Mouse (Mus musculus) liver, adult 2 months (tissue): ENCODE measurements at regions not wholly inside any gene's neighbourhood (a gene's known extent, or its start where the extent isn't known, plus 50 kb on each side); places are given as distances from the start of the nearest gene placed in this dataset.

Experiments used
- DNase-seq: peaks from one replicate; pipeline ENCODE4 v3.0.0-alpha.2; 2011; ENCODE audit warnings: low read depth, low spot score; ENCODE audit errors: extremely low read depth
- H3K27ac ChIP-seq: fragments of 200-500 bp; replicated peaks from 2 replicates; pipeline ENCODE4 v1.5.1; 2012; ENCODE audit warnings: low read depth, mild to moderate bottlenecking, control low read depth, inconsistent platforms, low read length; ENCODE audit not compliant: insufficient read depth
- H3K27me3 ChIP-seq: fragments of 200-500 bp; 2 replicates; pipeline ENCODE4 v1.6.1; 2012; ENCODE audit warnings: mild to moderate bottlenecking, moderate library complexity, low read length, inconsistent platforms; ENCODE audit not compliant: control insufficient read depth, insufficient read depth
- H3K36me3 ChIP-seq: fragments of 200-500 bp; 2 replicates; pipeline ENCODE4 v1.6.1; 2012; ENCODE audit warnings: low read length, inconsistent platforms; ENCODE audit not compliant: control insufficient read depth, insufficient read depth
- H3K4me1 ChIP-seq: fragments of 200-500 bp; 2 replicates; pipeline ENCODE4 v1.6.1; 2011; ENCODE audit warnings: low read length; ENCODE audit not compliant: control insufficient read depth, insufficient read depth
- H3K4me3 ChIP-seq: fragments of 200-500 bp; 2 replicates; pipeline ENCODE4 v1.5.1; 2011; ENCODE audit warnings: low read depth, mild to moderate bottlenecking, control low read depth, low read length, moderate library complexity; ENCODE audit not compliant: insufficient read depth
- H3K79me2 ChIP-seq: fragments of 200-500 bp; 2 replicates; pipeline ENCODE4 v1.6.1; 2012; ENCODE audit warnings: inconsistent platforms, mild to moderate bottlenecking, low read length, moderate library complexity; ENCODE audit not compliant: control insufficient read depth, insufficient read depth
- H3K9ac ChIP-seq: fragments of 200-500 bp; 2 replicates; pipeline ENCODE4 v1.6.1; 2012; ENCODE audit warnings: low read depth, mild to moderate bottlenecking, control low read depth, inconsistent platforms, low read length
- CTCF ChIP-seq: fragments of 200-500 bp; IDR thresholded peaks from 2 replicates; pipeline ENCODE4 v1.5.1; 2011; ENCODE audit warnings: low read depth, low read length, control low read depth
- POLR2A ChIP-seq: fragments of 200-500 bp; IDR thresholded peaks from 2 replicates; pipeline ENCODE4 v1.6.1; 2011; ENCODE audit warnings: low read length, control low read depth; ENCODE audit not compliant: insufficient read depth; ENCODE audit errors: extremely low read depth
- WGBS: fragments of 180-500 bp; shearing (Covaris S2); methylation state at CpG from one replicate; pipeline ENCODE4 v1.1.7; 2018; 5-methylcytosine and 5-hydroxymethylcytosine counted together

DNA sequence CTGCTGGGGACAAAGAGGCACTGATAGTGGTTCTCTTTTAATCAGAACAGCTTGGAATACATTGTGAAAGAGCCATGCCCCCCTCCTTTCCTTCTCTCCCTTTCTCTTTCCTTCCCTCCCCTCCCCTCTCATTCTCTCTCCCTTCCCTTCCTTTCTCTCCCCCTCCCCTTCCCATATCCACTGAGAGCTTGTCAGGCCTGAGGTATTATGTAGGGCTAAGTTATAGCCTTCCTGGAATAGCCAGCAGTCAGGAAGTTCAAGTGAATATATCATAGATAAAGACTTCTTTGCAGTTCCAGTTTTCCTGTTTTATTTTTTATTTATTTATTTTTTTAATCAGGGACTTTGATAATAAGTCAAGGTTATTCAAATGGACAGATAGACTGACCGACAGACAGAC, 156.5 kb upstream of the Ppp2r3a start:
- TF ChIP-seq CTCF (no peak), POLR2A (no peak)
- Histone ChIP-seq H3K4me3 (no peak overlapping the region), H3K27me3 (no peaks in the 10 kb centered on the region), H3K4me1 (no peaks in the 10 kb centered on the region), H3K79me2 (no peaks in the 10 kb centered on the region), H3K9ac (no peak overlapping the region), H3K27ac (no peak overlapping the region), H3K36me3 (no peaks in the 10 kb centered on the region)
- no peak for DNase-seq
- WGBS: 80% methylated on average over 1 of the region's 1 CpGs

GRCm38 (mm10) chr9:101407141-101407540, 155.5 kb upstream of the Ppp2r3a start:
- Histone ChIP-seq H3K79me2 (no peaks in the 10 kb centered on the region), H3K4me1 (no peaks in the 10 kb centered on the region)
- WGBS: 76% methylated on average over 5 of the region's 5 CpGs

GRCm38 (mm10) chr9:101404441-101405081, 153.0 kb upstream of the Ppp2r3a start:
- H3K9ac ChIP-seq: no peak overlapping the region
- no peak overlapping the region for H3K27ac ChIP-seq
- no peaks in the 10 kb centered on the region for H3K79me2 ChIP-seq
- H3K27me3 ChIP-seq: no peaks in the 10 kb centered on the region
- 47% methylated on average over 13 of the region's 13 CpGs for WGBS
- TF ChIP-seq CTCF (no peak), POLR2A (no peak)
- peak; percentile 2 for DNase-seq
- no peaks in the 10 kb centered on the region for H3K36me3 ChIP-seq
- H3K4me1 ChIP-seq: no peaks in the 10 kb centered on the region
- no peak overlapping the region for H3K4me3 ChIP-seq

More at GRCm38 (mm10) chr9:101407141-101407540, 155.5 kb upstream of the Ppp2r3a start:
- Histone ChIP-seq H3K27me3 (no peaks in the 10 kb centered on the region), H3K4me3 (no peak overlapping the region), H3K9ac (no peak overlapping the region), H3K27ac (no peak overlapping the region), H3K36me3 (no peaks in the 10 kb centered on the region)
- no peak for TF ChIP-seq CTCF
- TF ChIP-seq POLR2A: no peak
- DNase-seq: no peak

DNA sequence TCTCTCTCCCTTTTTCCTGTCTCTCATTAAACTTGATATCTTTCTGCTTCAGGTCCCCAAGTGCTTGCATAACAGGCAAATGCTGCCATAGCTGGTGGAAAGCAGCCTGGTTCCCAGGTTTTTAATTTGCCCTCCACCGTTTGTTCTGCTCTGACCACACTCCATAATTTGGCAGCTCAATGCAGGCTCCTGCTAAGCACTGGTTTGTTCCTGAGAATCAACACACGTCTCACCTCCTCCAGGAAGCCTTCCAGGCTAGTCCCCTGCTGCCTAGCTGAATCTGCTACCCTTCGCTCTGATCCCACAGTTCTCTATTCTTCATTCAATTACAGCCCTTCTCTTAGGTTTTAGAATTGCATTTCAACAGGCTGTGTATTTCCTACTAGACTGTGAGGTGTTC, 152.4 kb upstream of the Ppp2r3a start:
- Histone ChIP-seq H3K27ac (no peak overlapping the region), H3K36me3 (no peaks in the 10 kb centered on the region), H3K27me3 (no peaks in the 10 kb centered on the region), H3K4me3 (no peak overlapping the region), H3K4me1 (no peaks in the 10 kb centered on the region), H3K9ac (no peak overlapping the region), H3K79me2 (no peaks in the 10 kb centered on the region)
- no peak for TF ChIP-seq POLR2A
- TF ChIP-seq CTCF: no peak
- DNase-seq: no peak
- 62% methylated on average over 3 of the region's 3 CpGs for WGBS

- Histone ChIP-seq H3K4me3 (no peak overlapping the region), H3K27me3 (no peaks in the 10 kb centered on the region), H3K79me2 (no peaks in the 10 kb centered on the region), H3K4me1 (no peaks in the 10 kb centered on the region), H3K27ac (no peak overlapping the region), H3K9ac (no peak overlapping the region), H3K36me3 (no peaks in the 10 kb centered on the region)
- DNase-seq: no peak
- TF ChIP-seq CTCF: no peak
- TF ChIP-seq POLR2A: no peak
- WGBS: 77% methylated on average over 9 of the region's 9 CpGs
Observed at GRCm38 (mm10) chr9:101402544-101403194, 151.1 kb upstream of the Ppp2r3a start.

- Histone ChIP-seq H3K27me3 (no peaks in the 10 kb centered on the region), H3K79me2 (no peaks in the 10 kb centered on the region), H3K4me3 (no peak overlapping the region), H3K9ac (no peak overlapping the region), H3K36me3 (no peaks in the 10 kb centered on the region), H3K27ac (no peak overlapping the region), H3K4me1 (no peaks in the 10 kb centered on the region)
- TF ChIP-seq CTCF (no peak), POLR2A (no peak)
- WGBS: 83% methylated on average over 9 of the region's 9 CpGs
- DNase-seq: no peak
Observed at GRCm38 (mm10) chr9:101401416-101401815, 149.8 kb upstream of the Ppp2r3a start.
